Mouse (Mus musculus) forebrain, postnatal 0 days (tissue): ENCODE results near the gene Fam76a. TPM values are rescaled to one million over a fixed set of nuclear protein-coding genes. Genes with fewer than 3 reads are reported as not detected.
A peak's percentile ranks its signal among the peaks of the same experiment; 100 is the strongest.
"Not testable (repeated sequence)": the region's sequence is repeated elsewhere in the genome, so short reads cannot be mapped to it uniquely, and the experiment has no call there.

Source experiments
- ATAC-seq: fragments of 200-750 bp; cut with Nextera tagmentation; 2 replicates; pipeline ENCODE4 v1.8.0; 2017; ENCODE audit warnings: mild to moderate bottlenecking, moderate library complexity
- DNase-seq: peaks from one replicate; pipeline ENCODE4 v3.0.0-alpha.2; 2015
- H3K27ac ChIP-seq: fragments of 300-500 bp; sonication (generic); 2 replicates; pipeline ENCODE4 v1.5.1; 2014; ENCODE audit warnings: low read depth, mild to moderate bottlenecking, antibody characterized with exemption, low read length, moderate library complexity, mixed read lengths
- H3K27me3 ChIP-seq: fragments of 300-500 bp; sonication (generic); 2 replicates; pipeline ENCODE4 v1.6.1; 2014; ENCODE audit warnings: mild to moderate bottlenecking, low read length, mixed read lengths; ENCODE audit not compliant: insufficient read depth
- H3K36me3 ChIP-seq: fragments of 300-500 bp; sonication (generic); 2 replicates; pipeline ENCODE4 v1.6.1; 2014; ENCODE audit warnings: mild to moderate bottlenecking, moderate library complexity; ENCODE audit not compliant: insufficient read depth
- H3K4me1 ChIP-seq: fragments of 300-500 bp; sonication (generic); 2 replicates; pipeline ENCODE4 v1.6.1; 2014; ENCODE audit warnings: antibody characterized with exemption; ENCODE audit not compliant: insufficient read depth
- H3K4me2 ChIP-seq: fragments of 300-500 bp; sonication (generic); 2 replicates; pipeline ENCODE4 v1.6.1; 2014; ENCODE audit warnings: low read depth, mild to moderate bottlenecking, moderate library complexity
- H3K4me3 ChIP-seq: fragments of 300-500 bp; sonication (generic); 2 replicates; pipeline ENCODE4 v1.5.1; 2014; ENCODE audit warnings: low read depth, low read length, mixed read lengths
- H3K9ac ChIP-seq: fragments of 300-500 bp; sonication (generic); 2 replicates; pipeline ENCODE4 v1.6.1; 2014; ENCODE audit warnings: mild to moderate bottlenecking
- H3K9me3 ChIP-seq: fragments of 300-500 bp; sonication (generic); 2 replicates; pipeline ENCODE4 v1.6.1; 2016; ENCODE audit warnings: low read length
- CTCF ChIP-seq: sonication (generic); IDR thresholded peaks from 2 replicates; pipeline ENCODE4 v1.5.1; 2016; ENCODE audit warnings: antibody characterized with exemption, control low read depth, low read depth
- WGBS: fragments of 180-500 bp; shearing (Covaris S2); extraction: QIAGEN DNeasy Blood & Tissue Kit; methylation state at CpG from one replicate; pipeline ENCODE4 v1.1.7; 2014; 5-methylcytosine and 5-hydroxymethylcytosine counted together
- polyA plus RNA-seq: library from polyadenylated mRNA; unstranded; fragments of >200 nt; fragmentation: Nextera tagmentation; extraction: Ambion mirVana; gene quantifications from 2 replicates; pipeline ENCODE4 v1.2.1, GENCODE M21; 2015
- total RNA-seq: library from RNA; depleted of rRNA; stranded (reverse); fragments of >200 nt; gene quantifications from 2 replicates; pipeline ENCODE4 v1.2.3, GENCODE M21; 2014

Gene Fam76a
- total and polyA plus RNA-seq, 2 experiments from 2014 or later, result 29.8 to 41.0 TPM

DNA sequence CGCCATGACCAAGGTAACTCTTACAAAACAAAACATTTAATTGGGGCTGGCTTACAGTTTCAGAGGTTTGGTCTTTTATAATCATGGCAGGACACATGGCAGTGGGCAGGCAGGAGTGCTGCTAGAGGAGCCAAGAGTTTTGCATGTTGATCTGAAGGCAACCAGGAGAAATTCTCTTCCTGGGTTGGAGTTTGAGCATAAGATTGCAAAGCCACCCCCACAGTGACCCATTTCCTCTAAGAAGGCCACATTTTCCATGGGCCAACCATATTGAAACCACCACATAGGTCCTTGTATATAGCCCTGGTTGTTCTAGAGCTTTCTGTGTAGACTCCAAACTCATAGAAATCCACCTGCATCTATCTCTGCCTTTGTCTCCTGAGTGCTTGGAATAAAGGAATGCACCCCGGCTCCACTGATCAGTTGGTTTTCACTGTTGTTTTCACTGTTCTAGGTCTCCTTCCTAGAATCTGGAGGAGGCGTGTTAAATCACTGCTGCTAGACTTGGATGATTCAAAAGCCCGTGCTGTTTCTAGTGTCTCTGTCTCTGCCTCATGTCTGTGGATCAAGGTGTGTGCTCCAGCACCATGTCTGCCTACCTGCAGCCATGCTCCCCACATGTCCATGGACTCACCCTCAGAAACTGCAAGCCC lies 10.5 kb upstream of the Fam76a start:
- 77% methylated on average over 4 of the region's 4 CpGs for WGBS

DNA sequence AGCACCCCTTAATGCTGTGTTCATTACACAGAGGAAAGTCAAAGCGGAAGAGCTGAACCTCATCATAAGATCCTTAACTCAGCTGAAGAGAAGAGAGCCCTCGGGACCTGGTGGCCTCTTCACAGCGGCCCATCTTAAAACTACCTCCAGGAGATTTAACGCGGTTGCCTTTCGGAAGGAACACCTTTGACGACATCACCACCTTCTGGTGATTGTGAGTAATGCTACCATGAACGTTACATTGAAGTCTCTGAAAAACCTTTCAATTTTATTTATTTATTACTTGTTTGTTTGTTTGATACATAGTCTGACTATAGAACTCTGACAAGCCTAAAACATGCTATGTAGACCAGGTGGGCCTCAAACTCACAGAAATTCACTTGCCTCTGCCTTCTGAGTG lies 8.4 kb upstream of the Fam76a start:
- no peak overlapping the region for H3K4me2 ChIP-seq
- no peak overlapping the region for H3K27ac ChIP-seq
- H3K4me1 ChIP-seq, result no peaks in the 10 kb centered on the region
- no peaks in the 10 kb centered on the region for H3K9me3 ChIP-seq
- DNase-seq (peak; percentile 48), ATAC-seq (no peak)
- 5% methylated on average over 8 of the region's 8 CpGs for WGBS
- H3K4me3 ChIP-seq, result no peak overlapping the region
- H3K27me3 ChIP-seq, result no peaks in the 10 kb centered on the region
- no peaks in the 10 kb centered on the region for H3K36me3 ChIP-seq
- no peak overlapping the region for H3K9ac ChIP-seq
- TF ChIP-seq CTCF, result peak; percentile 72

More for the DNA sequence above, 10.5 kb upstream of the Fam76a start:
- Histone ChIP-seq H3K4me3 (no peak overlapping the region), H3K27me3 (no peaks in the 10 kb centered on the region), H3K4me1 (no peaks in the 10 kb centered on the region), H3K27ac (no peak overlapping the region), H3K9me3 (no peaks in the 10 kb centered on the region), H3K9ac (no peak overlapping the region), H3K36me3 (no peaks in the 10 kb centered on the region), H3K4me2 (no peak overlapping the region)
- no peak for TF ChIP-seq CTCF
- ATAC-seq, result no peak
- DNase-seq, result no peak

DNA sequence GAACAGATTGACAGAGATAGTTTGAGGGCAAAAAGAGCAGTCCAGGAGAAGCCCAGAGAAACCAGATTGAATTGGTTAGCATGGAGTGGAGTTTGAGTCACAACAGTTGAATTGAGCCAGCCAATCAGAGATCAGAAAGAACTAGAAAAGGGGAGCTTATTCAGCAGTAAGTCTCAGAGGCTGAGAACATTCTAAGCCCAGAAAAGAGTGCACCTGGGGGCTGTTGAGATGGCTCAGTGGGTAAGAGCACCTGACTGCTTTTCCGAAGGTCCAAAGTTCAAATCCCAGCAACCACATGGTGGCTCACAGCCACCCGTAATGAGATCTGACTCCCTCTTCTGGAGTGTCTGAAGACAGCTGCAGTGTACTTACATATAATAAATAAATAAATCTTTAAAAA lies 4.2 kb upstream of the Fam76a start:
- not testable (repeated sequence) for H3K27ac ChIP-seq, H3K9me3 ChIP-seq, H3K9ac ChIP-seq, H3K4me3 ChIP-seq, H3K4me1 ChIP-seq, H3K4me2 ChIP-seq, DNase-seq, H3K36me3 ChIP-seq, H3K27me3 ChIP-seq, ATAC-seq
- 65% methylated on average over 2 of the region's 2 CpGs for WGBS

DNA sequence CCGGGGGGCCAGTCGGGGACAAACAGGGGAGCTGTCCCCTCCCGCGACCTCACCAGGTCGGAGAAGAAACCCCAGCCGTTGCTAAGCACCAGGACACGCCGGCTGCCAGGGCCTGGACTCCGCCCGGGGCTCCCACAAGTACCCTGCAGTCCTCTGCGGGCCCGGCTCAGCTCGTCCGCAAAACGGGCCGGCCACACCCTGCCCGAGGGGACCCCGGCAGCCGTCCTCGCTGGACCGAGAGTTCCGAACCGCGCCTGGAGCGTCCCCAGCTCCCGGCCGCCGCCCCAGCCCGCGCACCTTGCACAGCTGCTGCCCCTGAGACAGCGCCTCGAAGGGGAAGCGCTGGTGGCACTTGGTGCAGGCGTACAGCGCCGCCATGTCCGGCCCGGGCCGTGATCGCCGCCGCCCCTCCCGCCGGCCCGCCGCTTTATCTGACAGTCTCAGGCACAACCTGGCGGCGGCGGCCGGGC lies 262 bp downstream of the Fam76a start:
- Histone ChIP-seq H3K9ac (peak overlapping the region; percentile 84), H3K36me3 (peaks cover 2% of the 10 kb centered on the region; the same call in 1 of the 2 replicates), H3K4me2 (peak overlapping the region; percentile 61), H3K4me3 (peak overlapping the region; percentile 92), H3K27ac (peak overlapping the region; percentile 82), H3K27me3 (no peaks in the 10 kb centered on the region), H3K9me3 (no peaks in the 10 kb centered on the region), H3K4me1 (peaks cover 4% of the 10 kb centered on the region; the same call in 1 of the 2 replicates)
- WGBS, result under 1% methylated on average over 46 of the region's 50 CpGs
- DNase-seq (no peak), ATAC-seq (peak; percentile 14)
- no peak; the same call in 1 of the 2 replicates for TF ChIP-seq CTCF

DNA sequence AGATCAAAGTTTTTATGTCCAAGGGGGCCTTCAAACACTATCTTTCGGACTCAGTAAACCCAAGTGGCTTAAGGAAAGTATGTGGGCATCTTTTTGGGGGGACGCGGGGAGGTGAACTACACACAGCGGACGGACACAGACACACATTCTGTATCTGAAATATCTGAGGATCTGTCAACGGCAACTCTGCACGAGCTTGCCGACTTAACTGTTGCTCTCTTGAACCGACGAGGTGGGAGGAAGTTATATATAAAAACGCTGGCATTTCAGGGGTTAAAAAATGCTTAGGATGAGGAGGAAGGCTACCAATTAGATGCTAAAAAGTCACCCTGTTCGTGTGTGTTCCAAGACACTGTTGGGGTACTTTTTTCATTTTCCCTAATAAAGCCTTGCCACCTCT lies 870 bp downstream of the Fam76a start:
- Histone ChIP-seq H3K4me1 (peaks cover 4% of the 10 kb centered on the region; the same call in 1 of the 2 replicates), H3K36me3 (peaks cover 5% of the 10 kb centered on the region; the same call in 1 of the 2 replicates), H3K9ac (peak overlapping the region; percentile 84), H3K4me3 (peak overlapping the region; percentile 92), H3K9me3 (no peaks in the 10 kb centered on the region), H3K27me3 (no peaks in the 10 kb centered on the region), H3K27ac (no peak overlapping the region), H3K4me2 (peak overlapping the region; percentile 61)
- WGBS, result 38% methylated on average over 12 of the region's 12 CpGs
- DNase-seq (no peak), ATAC-seq (no peak)
- no peak for TF ChIP-seq CTCF

DNA sequence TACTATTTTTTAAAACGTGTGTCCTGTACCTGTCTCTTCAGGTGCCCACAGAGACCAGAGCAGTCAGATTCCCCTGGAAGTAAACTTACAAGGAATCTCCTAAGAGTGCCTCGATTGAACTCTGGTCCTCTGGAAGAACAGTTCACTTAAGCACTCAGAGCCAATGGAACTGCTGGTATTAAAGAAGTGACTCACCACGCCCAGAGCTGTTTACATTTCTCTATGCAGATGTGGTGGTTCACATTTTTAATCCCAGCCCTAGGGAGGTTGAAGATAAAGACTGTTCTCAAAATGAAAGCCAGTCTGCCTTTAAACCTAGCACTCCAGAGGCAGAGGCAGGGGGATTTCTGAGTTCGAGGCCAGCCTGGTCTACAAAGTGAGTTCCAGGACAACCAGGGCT lies 2.2 kb downstream of the Fam76a start:
- DNase-seq (no peak), ATAC-seq (no peak)
- WGBS, result 91% methylated on average over 4 of the region's 4 CpGs
- Histone ChIP-seq H3K4me3 (no peak overlapping the region), H3K36me3 (peaks cover 16% of the 10 kb centered on the region), H3K27ac (no peak overlapping the region), H3K4me2 (no peak overlapping the region), H3K27me3 (no peaks in the 10 kb centered on the region), H3K9me3 (no peaks in the 10 kb centered on the region), H3K9ac (no peak overlapping the region), H3K4me1 (peaks cover 4% of the 10 kb centered on the region; the same call in 1 of the 2 replicates)
- no peak for TF ChIP-seq CTCF

DNA sequence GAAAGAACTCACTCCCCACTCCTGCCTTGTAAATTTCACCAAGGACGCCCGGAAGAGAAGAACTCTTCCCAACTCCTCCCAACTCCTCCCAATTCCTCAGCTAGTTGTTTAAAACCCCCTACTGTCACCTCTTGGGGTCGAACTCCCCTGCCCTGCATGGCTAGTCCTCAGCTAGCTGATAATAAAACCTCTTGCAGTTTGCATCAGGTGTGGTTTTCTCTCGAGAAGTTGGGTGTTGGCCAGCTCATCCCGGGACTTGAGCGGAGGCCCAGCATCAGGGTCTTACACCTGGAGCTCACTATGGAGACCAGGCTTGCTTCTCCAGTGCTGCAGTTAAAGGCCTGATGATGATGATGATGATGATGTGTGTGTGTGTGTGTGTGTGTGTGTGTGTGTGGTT lies 3.9 kb downstream of the Fam76a start:
- DNase-seq, H3K9me3 ChIP-seq, ATAC-seq, H3K4me1 ChIP-seq, H3K27me3 ChIP-seq, H3K27ac ChIP-seq, H3K9ac ChIP-seq, H3K4me2 ChIP-seq, H3K4me3 ChIP-seq: not testable (repeated sequence)
- peaks cover 31% of the 10 kb centered on the region for H3K36me3 ChIP-seq
- WGBS, result 79% methylated on average over 6 of the region's 6 CpGs
